Mouse (Mus musculus) cerebral cortex, adult 2 months (tissue): Measurements from ENCODE around the gene Aqp12.

Experiments
- WGBS: fragments of 180-500 bp; shearing (Covaris S2); methylation state at CpG from one replicate; pipeline ENCODE4 v1.1.7; 2018; 5-methylcytosine and 5-hydroxymethylcytosine counted together

Aqp12 gene

GRCm38 (mm10) chr1:93018716-93019115 lies 12.6 kb downstream of the Aqp12 start:
- 69% methylated on average over 10 of the region's 10 CpGs for WGBS

GRCm38 (mm10) chr1:93020602-93021001 lies 14.5 kb downstream of the Aqp12 start:
- 48% methylated on average over 4 of the region's 4 CpGs for WGBS

GRCm38 (mm10) chr1:93026600-93026999 lies 20.5 kb downstream of the Aqp12 start:
- WGBS: 80% methylated on average over 8 of the region's 8 CpGs

GRCm38 (mm10) chr1:93029387-93029786 lies 23.3 kb downstream of the Aqp12 start:
- 94% methylated on average over 10 of the region's 10 CpGs for WGBS

GRCm38 (mm10) chr1:93030060-93030459 lies 23.9 kb downstream of the Aqp12 start:
- 79% methylated on average over 2 of the region's 2 CpGs for WGBS

- 49% methylated on average over 3 of the region's 3 CpGs for WGBS
Measured at GRCm38 (mm10) chr1:93031199-93031598, 25.1 kb downstream of the Aqp12 start.

GRCm38 (mm10) chr1:93033989-93034388 lies 27.9 kb downstream of the Aqp12 start:
- 65% methylated on average over 8 of the region's 8 CpGs for WGBS

GRCm38 (mm10) chr1:93035981-93036380 lies 29.8 kb downstream of the Aqp12 start:
- 39% methylated on average over 4 of the region's 4 CpGs for WGBS

GRCm38 (mm10) chr1:93046153-93046789 lies 40.1 kb downstream of the Aqp12 start:
- WGBS: 91% methylated on average over 10 of the region's 10 CpGs

- WGBS: 77% methylated on average over 3 of the region's 3 CpGs
Measured at GRCm38 (mm10) chr1:93050071-93050470, 43.9 kb downstream of the Aqp12 start.

GRCm38 (mm10) chr1:93051124-93051833 lies 45.1 kb downstream of the Aqp12 start:
- 37% methylated on average over 22 of the region's 23 CpGs for WGBS
